Mouse (Mus musculus) stomach, postnatal 0 days (tissue): ENCODE results near the gene Sapcd1.

Experiments
- CTCF ChIP-seq: IDR thresholded peaks from 2 replicates; pipeline ENCODE4 v1.5.1; 2016; ENCODE audit warnings: antibody characterized with exemption, low read depth, mild to moderate bottlenecking, moderate library complexity
- EP300 ChIP-seq: optimal IDR thresholded peaks from 2 replicates; pipeline ENCODE3; 2016; ENCODE audit warnings: antibody characterized with exemption

GRCm38 (mm10) chr17:35022541-35023060 is 5.2 kb downstream of the Sapcd1 start:
- no peak for TF ChIP-seq EP300
- no peak for TF ChIP-seq CTCF
